In the genomic region with DNA sequence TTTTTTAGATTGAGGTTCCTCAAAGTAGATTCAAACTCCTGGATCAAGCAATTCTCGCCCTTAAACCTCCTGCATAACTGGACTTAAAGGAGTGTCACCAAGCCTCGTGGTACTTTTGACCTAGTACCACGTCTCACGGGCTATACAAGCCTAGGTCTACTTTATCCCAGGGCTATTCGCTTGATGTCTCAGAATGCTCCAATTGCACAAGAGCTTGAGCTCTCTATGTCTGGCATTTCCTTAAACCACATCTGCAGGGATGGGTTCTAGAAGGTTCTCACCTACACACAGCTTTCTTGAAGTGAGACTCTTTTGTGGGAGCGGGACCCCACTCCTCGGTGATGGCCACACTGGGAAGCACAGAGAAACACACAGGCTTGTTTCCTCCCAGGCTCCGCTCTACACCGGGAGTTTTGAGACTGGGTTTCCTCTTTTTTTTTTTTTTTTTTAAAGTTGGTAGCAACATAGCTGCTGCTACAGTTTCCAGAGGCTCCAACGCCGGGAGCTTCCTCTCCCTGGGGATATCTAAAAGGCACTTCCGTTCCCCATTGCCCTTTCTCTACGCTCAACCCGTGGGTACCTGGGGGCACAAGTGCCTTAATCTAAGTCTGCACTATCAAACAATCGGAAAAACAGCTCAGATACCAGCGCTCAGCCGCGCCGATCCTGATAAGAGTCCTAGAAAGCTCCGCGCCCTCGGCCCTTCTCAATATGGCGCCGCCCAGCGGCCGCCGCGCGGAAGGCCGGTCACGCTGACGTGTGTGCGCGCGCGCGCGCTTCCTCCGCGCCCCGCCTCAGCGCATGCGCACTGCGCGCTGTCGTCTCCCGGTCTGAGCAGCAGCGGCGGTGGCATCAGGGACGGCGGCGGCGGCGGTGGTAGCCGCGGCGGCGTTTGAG, we compare ENCODE assay signal across 8 mouse cellular contexts. TPM values are rescaled to one million over a fixed set of nuclear protein-coding genes. Genes with fewer than 3 reads are reported as not detected.
DNase-seq lines count a peak whose midpoint lies in the region; ATAC-seq and TF ChIP-seq lines count a peak whose summit lies in the region.

A gene (plus strand): TSS at position 802 of the 897 bp plus-strand sequence.

- peak within 1 kb of the TSS; percentile 91 for H3K9ac ChIP-seq in CH12.LX (ENCODE audit: insufficient read depth, low read depth)
- peak within 1 kb of the TSS; percentile 96 for H3K9ac ChIP-seq in forebrain, embryonic 12.5 days
- peak within 1 kb of the TSS; percentile 92 for H3K9ac ChIP-seq in heart, postnatal 0 days (replicated peaks; ENCODE audit: low read depth, low read length)
- peak within 1 kb of the TSS; percentile 100 for H3K9ac ChIP-seq in liver, embryonic 16.5 days (ENCODE audit: low read depth, low read length)
- peak within 1 kb of the TSS; percentile 98 for H3K9ac ChIP-seq in neural tube, embryonic 13.5 days

- peaks cover 14 to 55% of the 10 kb centered on the region in 2 experiments for H3K4me1 ChIP-seq in CH12.LX (ENCODE audit: control insufficient read depth in 1 of 2, insufficient read depth in 2 of 2)
- H3K4me1 ChIP-seq in forebrain, embryonic 12.5 days: peaks cover 24% of the 10 kb centered on the region
- peaks cover 13% of the 10 kb centered on the region; the same call in 1 of the 2 replicates for H3K4me1 ChIP-seq in heart, postnatal 0 days (ENCODE audit: control insufficient read depth, insufficient read depth)
- peaks cover 31% of the 10 kb centered on the region for H3K4me1 ChIP-seq in liver, embryonic 16.5 days (ENCODE audit: control insufficient read depth, low read depth, low read length)
- H3K4me1 ChIP-seq in neural tube, embryonic 13.5 days (replicated peaks): peaks cover 42% of the 10 kb centered on the region
- peaks cover 5% of the 10 kb centered on the region for H3K4me1 ChIP-seq in testis, adult 2 months (ENCODE audit: control insufficient read depth, insufficient read depth, low read length)

- TF ChIP-seq EP300 in CH12.LX (IDR thresholded peaks at IDR 0.05; ENCODE audit: low read length): no peak
- TF ChIP-seq EP300 in heart, postnatal 0 days (IDR thresholded peaks at IDR 0.05; ENCODE audit: low read depth): no peak; the same call in 1 of the 2 replicates

- H3K36me3 ChIP-seq in CH12.LX (replicated peaks in 1 of 2; ENCODE audit: control insufficient read depth in 1 of 2, insufficient read depth in 1 of 2, low read length in 1 of 2): peaks cover 0 to 11% of the 10 kb centered on the region in 2 experiments
- H3K36me3 ChIP-seq in forebrain, embryonic 12.5 days (replicated peaks): no peaks in the 10 kb centered on the region
- no peaks in the 10 kb centered on the region for H3K36me3 ChIP-seq in heart, postnatal 0 days (replicated peaks; ENCODE audit: control insufficient read depth, insufficient read depth, low read length)
- no peaks in the 10 kb centered on the region for H3K36me3 ChIP-seq in liver, embryonic 16.5 days (ENCODE audit: control insufficient read depth, insufficient read depth)
- no peaks in the 10 kb centered on the region for H3K36me3 ChIP-seq in neural tube, embryonic 13.5 days
- no peaks in the 10 kb centered on the region; the same call in 1 of the 2 replicates for H3K36me3 ChIP-seq in testis, adult 2 months (ENCODE audit: control insufficient read depth, insufficient read depth, low read length)

- TF ChIP-seq CTCF in CH12.LX (conservative IDR thresholded peaks at IDR 0.05 in 1 of 2, IDR thresholded peaks at IDR 0.05 in 1 of 2; ENCODE audit: low read depth in 2 of 2, low read length in 2 of 2): peak; percentile 11 to 78; a peak in 2 of 4 replicates
- TF ChIP-seq CTCF in heart, postnatal 0 days (IDR thresholded peaks at IDR 0.05; ENCODE audit: low read depth): peak; percentile 35
- peak; percentile 50; the same call in 1 of the 2 replicates for TF ChIP-seq CTCF in testis, adult 2 months (IDR thresholded peaks at IDR 0.05; ENCODE audit: control insufficient read depth, insufficient read depth, insufficient replicate concordance, low read depth, low read length)

- peak; percentile 28 for TF ChIP-seq RAD21 in CH12.LX (IDR thresholded peaks at IDR 0.05; ENCODE audit: low read depth, low read length)

- H3K4me3 ChIP-seq in CH12.LX (replicated peaks in 1 of 3; ENCODE audit: low read depth in 2 of 3, low read length in 2 of 3, poor library complexity in 1 of 3): peak within 1 kb of the TSS; percentile 86 to 93 (median 91)
- peak within 1 kb of the TSS; percentile 95 for H3K4me3 ChIP-seq in forebrain, embryonic 12.5 days (replicated peaks)
- H3K4me3 ChIP-seq in heart, postnatal 0 days (ENCODE audit: low read depth, low read length): peak within 1 kb of the TSS; percentile 94
- peak within 1 kb of the TSS; percentile 100 for H3K4me3 ChIP-seq in liver, embryonic 16.5 days (ENCODE audit: low read depth, low read length)
- H3K4me3 ChIP-seq in neural tube, embryonic 13.5 days: peak within 1 kb of the TSS; percentile 99
- H3K4me3 ChIP-seq in testis, adult 2 months (ENCODE audit: control insufficient read depth, low read depth, low read length): peak within 1 kb of the TSS; percentile 87

- in situ Hi-C loops in CH12.LX (cut with MboI; ENCODE audit: low pct_ligation_motif_present, low pct_unique_long_range_greater_than_20kb, low sequenced_read_pairs): loop anchor here (10.0 kb wide), 2 partner anchors 67 to 217 kb away; a partner anchor contains a TSS

- DNase-seq in CH12.LX (ENCODE audit: extremely low read depth): peak; percentile 88
- peak; percentile 81 for DNase-seq in c-Kit-positive CD71-positive TER-119-negative erythroid progenitor cells, embryonic 14.5 days (ENCODE audit: low read depth)
- DNase-seq in heart, postnatal 0 days (ENCODE audit: low spot score): peak; percentile 90
- peak; percentile 95 to 97 for DNase-seq in kidney, postnatal 4 days

- peak; percentile 91 for TF ChIP-seq POLR2A in CH12.LX (IDR thresholded peaks at IDR 0.05; ENCODE audit: low read depth, low read length)
- TF ChIP-seq POLR2A in testis, adult 2 months (IDR thresholded peaks at IDR 0.05; ENCODE audit: control insufficient read depth, low read depth, low read length): peak; percentile 74

- peak within 1 kb of the TSS; percentile 97 for H3K4me2 ChIP-seq in CH12.LX (ENCODE audit: insufficient read depth, low read depth, poor library complexity, severe bottlenecking)
- H3K4me2 ChIP-seq in forebrain, embryonic 12.5 days: peak within 1 kb of the TSS; percentile 85
- peak within 1 kb of the TSS; percentile 87 for H3K4me2 ChIP-seq in heart, postnatal 0 days (ENCODE audit: low read depth, low read length)
- peak within 1 kb of the TSS; percentile 89 for H3K4me2 ChIP-seq in liver, embryonic 16.5 days (ENCODE audit: low read depth, low read length)
- H3K4me2 ChIP-seq in neural tube, embryonic 13.5 days: peak within 1 kb of the TSS; percentile 74

- no peaks in the 10 kb centered on the region for H3K27me3 ChIP-seq in CH12.LX (replicated peaks)
- 0 out of 2 replicates have a peak, but pooled peaks cover 3% of the 10 kb centered on the region for H3K27me3 ChIP-seq in forebrain, embryonic 12.5 days
- H3K27me3 ChIP-seq in heart, postnatal 0 days (ENCODE audit: control insufficient read depth, insufficient read depth, low read length): no peaks in the 10 kb centered on the region
- no peaks in the 10 kb centered on the region for H3K27me3 ChIP-seq in liver, embryonic 16.5 days (ENCODE audit: control insufficient read depth, insufficient read depth, low read depth, low read length)
- H3K27me3 ChIP-seq in neural tube, embryonic 13.5 days: no peaks in the 10 kb centered on the region
- H3K27me3 ChIP-seq in testis, adult 2 months (ENCODE audit: control insufficient read depth, insufficient read depth, low read length): no peaks in the 10 kb centered on the region

- H3K9me3 ChIP-seq in CH12.LX (replicated peaks; ENCODE audit: low read length): no peaks in the 10 kb centered on the region
- H3K9me3 ChIP-seq in forebrain, embryonic 12.5 days: no peaks in the 10 kb centered on the region
- no peaks in the 10 kb centered on the region for H3K9me3 ChIP-seq in heart, postnatal 0 days (replicated peaks; ENCODE audit: control insufficient read depth, low read length)
- no peaks in the 10 kb centered on the region for H3K9me3 ChIP-seq in liver, embryonic 16.5 days (replicated peaks; ENCODE audit: control insufficient read depth, low read length)
- no peaks in the 10 kb centered on the region for H3K9me3 ChIP-seq in neural tube, embryonic 13.5 days

- peak; percentile 89 for ATAC-seq in forebrain, embryonic 12.5 days (ENCODE audit: low FRiP score)
- peak; percentile 91 for ATAC-seq in heart, postnatal 0 days (ENCODE audit: insufficient read depth, low read depth)
- peak; percentile 93 for ATAC-seq in liver, embryonic 16.5 days (ENCODE audit: low read depth)
- ATAC-seq in neural tube, embryonic 13.5 days (ENCODE audit: low read depth): peak; percentile 85

- WGBS in forebrain, embryonic 12.5 days: 12% methylated on average over 47 of the region's 58 CpGs
- WGBS in heart, postnatal 0 days: 7% methylated on average over 45 of the region's 58 CpGs
- WGBS in liver, embryonic 16.5 days (ENCODE audit: insufficient replicate concordance): 5% methylated on average over 56 of the region's 58 CpGs
- WGBS in neural tube, embryonic 13.5 days: 9% methylated on average over 58 of the region's 58 CpGs

- dilution Hi-C loops in CH12.LX (cut with MboI; ENCODE audit: extremely low pct_ligation_motif_present, extremely low pct_unique_long_range_greater_than_20kb, low sequenced_read_pairs): no loop called here

- peak within 1 kb of the TSS; percentile 25; the same call in 1 of the 2 replicates for H3K27ac ChIP-seq in CH12.LX (ENCODE audit: insufficient read depth, low read depth)
- H3K27ac ChIP-seq in forebrain, embryonic 12.5 days: peak within 1 kb of the TSS; percentile 84
- peak within 1 kb of the TSS; percentile 94 for H3K27ac ChIP-seq in heart, postnatal 0 days (ENCODE audit: low read depth)
- peak within 1 kb of the TSS; percentile 91 for H3K27ac ChIP-seq in liver, embryonic 16.5 days (ENCODE audit: low read length)
- H3K27ac ChIP-seq in neural tube, embryonic 13.5 days (replicated peaks): peak within 1 kb of the TSS; percentile 93
- peak within 1 kb of the TSS; percentile 86 for H3K27ac ChIP-seq in testis, adult 2 months (ENCODE audit: control insufficient read depth, insufficient read depth, low read depth, low read length)

- H3K79me2 ChIP-seq in CH12.LX (replicated peaks; ENCODE audit: control insufficient read depth, extremely low read depth, insufficient read depth, poor library complexity, severe bottlenecking): peaks cover 39% of the 10 kb centered on the region

RNA-seq across cellular contexts. Expression of the gene that starts here (rescaled TPM):
- 14.4 and 17.3 TPM in 2 replicates for total RNA-seq in CH12.LX (2012; rRNA removed)
- total RNA-seq in CH12.LX (2014; rRNA removed): 8.6 and 9.8 TPM in 2 replicates
- 16.5 and 20.1 TPM in 2 replicates for polyA plus RNA-seq in CH12.LX (2012; ENCODE audit: insufficient read length, low read depth)
- polyA plus RNA-seq in forebrain, embryonic 12.5 days (2016; fragmentation: Nextera tagmentation; extraction: Ambion mirVana): 24.7 and 26.9 TPM in 2 replicates
- total RNA-seq in heart, postnatal 0 days (2014; rRNA removed; ENCODE audit: low replicate concordance): 8.2 and 9.5 TPM in 2 replicates
- 9.0 and 9.1 TPM in 2 replicates for polyA plus RNA-seq in heart, postnatal 0 days (2015; fragmentation: Nextera tagmentation; extraction: Ambion mirVana)
- 16.3 and 18.0 TPM in 2 replicates for polyA plus RNA-seq in liver, embryonic 16.5 days (2015; fragmentation: Nextera tagmentation; extraction: Ambion mirVana)
- polyA plus RNA-seq in neural tube, embryonic 13.5 days (2015; fragmentation: Nextera tagmentation; extraction: Ambion mirVana): 23.2 and 24.2 TPM in 2 replicates
- 10.7 and 11.0 TPM in 2 replicates for polyA plus RNA-seq in testis, adult 2 months (2012; rRNA removed)

Comparison
In these comparisons a context has a peak if more than half of its experiments do, and no peak if none do; other contexts are left out.
1. Peak in every context shown above with its lines: DNase-seq, ATAC-seq, H3K4me3 ChIP-seq and H3K27ac ChIP-seq.
2. H3K27ac ChIP-seq: peak in every context shown above with its lines; median percentile 94 in heart, postnatal 0 days; 93 in neural tube, embryonic 13.5 days; 91 in liver, embryonic 16.5 days; 86 in testis, adult 2 months; 84 in forebrain, embryonic 12.5 days; 25 in CH12.LX.